Mouse (Mus musculus): ENCODE results near the gene Irf7. TPM values are rescaled to one million over a fixed set of nuclear protein-coding genes. Genes with fewer than 3 reads are reported as not detected.

The Irf7 gene
- polyA plus RNA-seq, 1 experiment = 278 TPM

GRCm38 (mm10) chr7:141218557-141219133 is 47.6 kb downstream of the Irf7 start:
- 96% methylated on average over 5 of the region's 5 CpGs for WGBS
- Histone ChIP-seq H3K27ac (ENCODE audit: control insufficient read depth, insufficient read depth, low read length) (no peak overlapping the region), H3K36me3 (ENCODE audit: control insufficient read depth, insufficient read depth, low read length) (no peaks in the 10 kb centered on the region), H3K27me3 (ENCODE audit: control insufficient read depth, insufficient read depth, low read length) (no peaks in the 10 kb centered on the region), H3K4me3 (ENCODE audit: control insufficient read depth, insufficient read depth, low read length) (no peak overlapping the region), H3K4me1 (replicated peaks; ENCODE audit: control insufficient read depth, insufficient read depth, low read length) (peaks cover 25% of the 10 kb centered on the region)
- TF ChIP-seq CTCF (IDR thresholded peaks at IDR 0.05; ENCODE audit: borderline replicate concordance, control insufficient read depth, extremely low read depth, insufficient read depth, low read length, poor library complexity) (no peak), POLR2A (IDR thresholded peaks at IDR 0.05; ENCODE audit: control insufficient read depth, extremely low read depth, insufficient read depth, low read length, poor library complexity) (no peak)
- DNase-seq = no peak

DNA sequence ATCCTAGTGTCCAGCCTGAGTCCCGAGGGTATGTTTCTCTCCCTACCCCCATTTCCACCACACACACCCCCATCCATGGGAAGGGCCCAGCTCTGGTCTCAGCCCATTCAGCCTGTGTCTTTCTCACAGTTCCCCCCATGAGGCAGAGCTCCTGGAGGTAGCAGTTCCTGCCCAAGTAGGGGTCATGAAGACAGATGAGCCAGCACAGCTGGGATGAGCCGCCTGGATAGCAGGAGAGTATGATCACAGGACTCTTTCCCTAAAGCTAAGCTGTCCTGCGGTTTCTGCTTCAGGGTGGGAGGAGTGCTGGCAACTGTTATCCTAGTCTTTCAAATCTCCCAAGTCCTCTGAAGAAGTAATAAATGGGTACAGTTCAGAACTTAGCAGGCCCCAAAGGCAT is 48.1 kb downstream of the Irf7 start:
- H3K27ac ChIP-seq (ENCODE audit: control insufficient read depth, insufficient read depth, low read length) = no peak overlapping the region
- no peak for TF ChIP-seq CTCF (IDR thresholded peaks at IDR 0.05; ENCODE audit: borderline replicate concordance, control insufficient read depth, extremely low read depth, insufficient read depth, low read length, poor library complexity)
- TF ChIP-seq POLR2A (IDR thresholded peaks at IDR 0.05; ENCODE audit: control insufficient read depth, extremely low read depth, insufficient read depth, low read length, poor library complexity) = no peak
- no peak for DNase-seq
- H3K4me1 ChIP-seq (replicated peaks; ENCODE audit: control insufficient read depth, insufficient read depth, low read length) = peaks cover 25% of the 10 kb centered on the region
- H3K4me3 ChIP-seq (ENCODE audit: control insufficient read depth, insufficient read depth, low read length) = no peak overlapping the region
- H3K36me3 ChIP-seq (ENCODE audit: control insufficient read depth, insufficient read depth, low read length) = no peaks in the 10 kb centered on the region
- H3K27me3 ChIP-seq (ENCODE audit: control insufficient read depth, insufficient read depth, low read length) = no peaks in the 10 kb centered on the region
- WGBS = 90% methylated on average over 3 of the region's 3 CpGs

GRCm38 (mm10) chr7:141217343-141218013 is 48.8 kb downstream of the Irf7 start:
- H3K27ac ChIP-seq (ENCODE audit: control insufficient read depth, insufficient read depth, low read length) = no peak overlapping the region
- WGBS = 96% methylated on average over 17 of the region's 17 CpGs
- H3K27me3 ChIP-seq (ENCODE audit: control insufficient read depth, insufficient read depth, low read length) = no peaks in the 10 kb centered on the region
- no peaks in the 10 kb centered on the region for H3K36me3 ChIP-seq (ENCODE audit: control insufficient read depth, insufficient read depth, low read length)
- H3K4me1 ChIP-seq (replicated peaks; ENCODE audit: control insufficient read depth, insufficient read depth, low read length) = peaks cover 24% of the 10 kb centered on the region
- no peak for DNase-seq
- no peak for TF ChIP-seq POLR2A (IDR thresholded peaks at IDR 0.05; ENCODE audit: control insufficient read depth, extremely low read depth, insufficient read depth, low read length, poor library complexity)
- no peak for TF ChIP-seq CTCF (IDR thresholded peaks at IDR 0.05; ENCODE audit: borderline replicate concordance, control insufficient read depth, extremely low read depth, insufficient read depth, low read length, poor library complexity)
- H3K4me3 ChIP-seq (ENCODE audit: control insufficient read depth, insufficient read depth, low read length) = no peak overlapping the region

DNA sequence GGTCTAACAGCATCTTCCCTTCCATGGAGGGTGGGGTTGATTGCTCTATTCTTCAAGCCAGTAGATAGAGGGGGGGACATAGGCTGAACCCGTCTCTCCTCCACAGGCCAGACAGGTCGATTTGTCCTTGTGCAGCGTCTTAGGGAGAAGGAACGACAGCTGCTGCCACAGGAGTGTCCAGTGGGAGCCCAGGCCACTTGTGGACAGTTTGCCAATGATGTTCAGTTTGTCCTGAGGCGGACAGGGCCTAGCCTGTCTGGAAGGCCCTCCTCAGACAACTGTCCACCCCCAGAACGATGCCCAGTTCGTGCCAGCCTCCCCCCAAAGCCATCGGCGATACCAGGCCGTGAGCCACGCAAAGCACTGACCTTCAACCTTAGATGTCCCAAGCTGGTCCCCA is 49.4 kb downstream of the Irf7 start:
- no peaks in the 10 kb centered on the region for H3K27me3 ChIP-seq (ENCODE audit: control insufficient read depth, insufficient read depth, low read length)
- no peak for DNase-seq
- no peak overlapping the region for H3K27ac ChIP-seq (ENCODE audit: control insufficient read depth, insufficient read depth, low read length)
- H3K4me1 ChIP-seq (replicated peaks; ENCODE audit: control insufficient read depth, insufficient read depth, low read length) = peaks cover 18% of the 10 kb centered on the region
- TF ChIP-seq CTCF (IDR thresholded peaks at IDR 0.05; ENCODE audit: borderline replicate concordance, control insufficient read depth, extremely low read depth, insufficient read depth, low read length, poor library complexity) (no peak), POLR2A (IDR thresholded peaks at IDR 0.05; ENCODE audit: control insufficient read depth, extremely low read depth, insufficient read depth, low read length, poor library complexity) (no peak)
- H3K4me3 ChIP-seq (ENCODE audit: control insufficient read depth, insufficient read depth, low read length) = no peak overlapping the region
- no peaks in the 10 kb centered on the region for H3K36me3 ChIP-seq (ENCODE audit: control insufficient read depth, insufficient read depth, low read length)
- 97% methylated on average over 11 of the region's 11 CpGs for WGBS

DNA sequence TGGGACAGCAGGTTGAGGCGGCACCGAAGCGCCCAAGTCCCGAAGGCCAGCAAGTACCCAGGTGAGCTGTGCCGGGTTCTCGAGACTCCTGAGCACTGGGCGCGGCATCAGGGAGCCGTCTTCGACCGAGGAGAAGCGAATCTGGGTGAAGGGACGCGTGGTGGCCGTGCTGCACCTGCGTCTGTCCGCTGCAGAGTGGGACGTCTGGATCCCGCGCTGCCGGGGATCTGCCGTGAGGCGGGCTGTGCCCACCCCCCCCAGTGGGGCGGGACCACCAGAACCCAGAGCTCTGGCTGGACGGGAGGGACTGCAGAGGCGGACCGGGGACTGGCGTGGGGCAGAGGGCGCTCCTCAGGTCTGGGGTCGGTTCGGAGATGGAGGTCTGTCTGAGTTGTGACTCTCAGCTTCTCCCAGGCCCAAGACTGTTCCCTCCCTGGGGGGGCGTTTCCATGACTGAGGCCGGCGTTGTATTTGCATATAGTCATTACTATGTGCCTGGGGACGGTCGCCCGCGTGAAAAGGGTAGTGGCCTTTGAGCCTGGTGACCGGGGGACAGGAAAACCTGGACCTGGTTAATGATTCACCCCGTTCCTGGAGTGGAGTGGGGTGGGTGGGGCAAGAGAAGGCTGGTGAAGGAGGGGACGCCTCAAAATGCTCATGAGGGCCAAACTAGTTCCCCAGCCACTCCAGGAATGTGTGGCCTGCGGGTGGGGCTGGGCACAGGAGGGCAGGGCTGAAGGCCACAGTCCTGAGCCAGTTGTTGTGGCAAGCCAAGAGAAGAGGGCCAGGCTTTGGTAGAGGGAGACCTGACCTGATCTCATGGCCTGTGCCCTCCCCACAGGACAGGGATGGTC is 50.2 kb downstream of the Irf7 start:
- Histone ChIP-seq H3K27me3 (ENCODE audit: control insufficient read depth, insufficient read depth, low read length) (no peaks in the 10 kb centered on the region), H3K27ac (ENCODE audit: control insufficient read depth, insufficient read depth, low read length) (no peak overlapping the region), H3K4me1 (replicated peaks; ENCODE audit: control insufficient read depth, insufficient read depth, low read length) (peaks cover 12% of the 10 kb centered on the region), H3K4me3 (ENCODE audit: control insufficient read depth, insufficient read depth, low read length) (peak overlapping the region; percentile 72), H3K36me3 (ENCODE audit: control insufficient read depth, insufficient read depth, low read length) (no peaks in the 10 kb centered on the region)
- no peak; the same call in 1 of the 2 replicates for TF ChIP-seq CTCF (IDR thresholded peaks at IDR 0.05; ENCODE audit: borderline replicate concordance, control insufficient read depth, extremely low read depth, insufficient read depth, low read length, poor library complexity)
- no peak; the same call in 1 of the 2 replicates for TF ChIP-seq POLR2A (IDR thresholded peaks at IDR 0.05; ENCODE audit: control insufficient read depth, extremely low read depth, insufficient read depth, low read length, poor library complexity)
- WGBS = 3% methylated on average over 42 of the region's 42 CpGs
- no peak for DNase-seq

DNA sequence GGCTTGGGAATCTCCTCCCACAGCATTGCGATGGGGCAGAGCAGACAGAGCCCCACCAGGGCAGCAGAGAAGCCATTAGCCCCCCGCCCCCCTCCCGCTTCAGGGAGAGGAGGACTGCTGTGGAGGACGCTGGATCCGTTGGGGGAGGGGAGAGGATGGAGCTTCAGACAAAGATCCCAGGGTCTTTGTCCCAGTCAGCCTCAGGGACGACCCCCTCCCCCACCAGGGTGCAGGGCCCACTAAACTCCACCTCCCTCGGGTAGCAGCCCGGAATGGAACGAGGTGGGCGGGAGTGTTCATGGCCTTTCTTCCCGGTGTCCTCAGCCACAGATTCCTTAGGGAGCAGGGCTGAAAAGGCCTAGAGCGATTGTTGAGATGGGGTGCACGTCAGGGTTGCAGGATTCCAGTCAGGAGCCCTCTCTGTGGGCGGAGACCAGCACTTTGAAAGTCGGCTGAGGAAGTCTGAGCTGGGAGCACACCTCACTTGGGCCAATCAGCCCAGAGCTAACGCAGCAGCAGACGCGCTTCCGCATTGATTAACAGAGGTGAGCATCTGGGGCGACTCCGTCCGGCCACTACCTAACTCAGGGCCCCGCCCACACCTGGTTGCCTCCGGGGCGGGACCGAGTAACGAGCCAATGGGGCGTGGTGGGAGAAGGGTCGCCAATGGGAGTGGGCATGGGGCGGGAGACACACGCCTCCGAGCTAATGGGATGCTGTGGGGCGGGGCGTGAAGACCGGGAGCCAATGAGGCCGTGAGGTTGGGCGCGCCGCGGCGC is 51.0 kb downstream of the Irf7 start, which contains the start of gene Rassf7:
TSS of gene Rassf7 (plus strand) at position 760 of the 779 bp plus-strand sequence.
- Histone ChIP-seq H3K36me3 (ENCODE audit: control insufficient read depth, insufficient read depth, low read length) (no peaks in the 10 kb centered on the region), H3K27ac (ENCODE audit: control insufficient read depth, insufficient read depth, low read length) (no peak within 1 kb of the TSS), H3K27me3 (ENCODE audit: control insufficient read depth, insufficient read depth, low read length) (no peaks in the 10 kb centered on the region), H3K4me1 (replicated peaks; ENCODE audit: control insufficient read depth, insufficient read depth, low read length) (peaks cover 11% of the 10 kb centered on the region), H3K4me3 (ENCODE audit: control insufficient read depth, insufficient read depth, low read length) (peak within 1 kb of the TSS; percentile 72)
- TF ChIP-seq CTCF (IDR thresholded peaks at IDR 0.05; ENCODE audit: borderline replicate concordance, control insufficient read depth, extremely low read depth, insufficient read depth, low read length, poor library complexity) = peak; percentile 56; the same call in 1 of the 2 replicates
- peak; percentile 71 for TF ChIP-seq POLR2A (IDR thresholded peaks at IDR 0.05; ENCODE audit: control insufficient read depth, extremely low read depth, insufficient read depth, low read length, poor library complexity)
- WGBS = 6% methylated on average over 41 of the region's 41 CpGs
- DNase-seq = peak; percentile 98
